Mouse (Mus musculus) lung, postnatal 0 days (tissue): ENCODE data around the gene Ackr4. TPM values are rescaled to one million over a fixed set of nuclear protein-coding genes. Genes with fewer than 3 reads are reported as not detected.

Source experiments
- ATAC-seq: fragments of 200-750 bp; cut with Nextera tagmentation; 2 replicates; pipeline ENCODE4 v1.8.0; 2017; ENCODE audit warnings: moderate library complexity
- DNase-seq: peaks from one replicate; pipeline ENCODE4 v3.0.0-alpha.2; 2016; ENCODE audit warnings: low spot score
- H3K27ac ChIP-seq: fragments of 300-500 bp; sonication (generic); 2 replicates; pipeline ENCODE4 v1.5.1; 2014; ENCODE audit warnings: antibody characterized with exemption, mild to moderate bottlenecking, low read length, mixed read lengths
- H3K27me3 ChIP-seq: fragments of 300-500 bp; sonication (generic); replicated peaks from 2 replicates; pipeline ENCODE4 v1.6.1; 2014; ENCODE audit warnings: low read length, mixed read lengths; ENCODE audit not compliant: insufficient read depth
- H3K36me3 ChIP-seq: fragments of 300-500 bp; sonication (generic); 2 replicates; pipeline ENCODE4 v1.6.1; 2014; ENCODE audit warnings: low read length, mixed read lengths; ENCODE audit not compliant: insufficient read depth
- H3K4me1 ChIP-seq: fragments of 300-500 bp; sonication (generic); 2 replicates; pipeline ENCODE4 v1.6.1; 2014; ENCODE audit warnings: antibody characterized with exemption, low read depth, low read length, mixed read lengths; ENCODE audit not compliant: insufficient read depth
- H3K4me2 ChIP-seq: fragments of 300-500 bp; sonication (generic); replicated peaks from 2 replicates; pipeline ENCODE4 v1.6.1; 2014; ENCODE audit warnings: low read depth, mild to moderate bottlenecking, low read length, moderate library complexity, mixed read lengths
- H3K4me3 ChIP-seq: fragments of 300-500 bp; sonication (generic); 2 replicates; pipeline ENCODE4 v1.5.1; 2014; ENCODE audit warnings: low read depth, low read length
- H3K9ac ChIP-seq: fragments of 300-500 bp; sonication (generic); replicated peaks from 2 replicates; pipeline ENCODE4 v1.6.1; 2014; ENCODE audit warnings: low read depth, mild to moderate bottlenecking
- H3K9me3 ChIP-seq: fragments of 300-500 bp; sonication (generic); 2 replicates; pipeline ENCODE4 v1.6.1; 2016; ENCODE audit warnings: low read length, mixed read lengths
- CTCF ChIP-seq: IDR thresholded peaks from 2 replicates; pipeline ENCODE4 v1.5.1; 2016; ENCODE audit warnings: antibody characterized with exemption, mild to moderate bottlenecking
- EP300 ChIP-seq: IDR thresholded peaks from 2 replicates; pipeline ENCODE4 v1.6.1; 2016; ENCODE audit warnings: antibody characterized with exemption, mild to moderate bottlenecking, control low read depth
- WGBS: fragments of 180-500 bp; shearing (Covaris S2); extraction: QIAGEN DNeasy Blood & Tissue Kit; methylation state at CpG from one replicate; pipeline ENCODE4 v1.1.7; 2014; 5-methylcytosine and 5-hydroxymethylcytosine counted together
- polyA plus RNA-seq: library from polyadenylated mRNA; unstranded; fragments of >200 nt; fragmentation: Nextera tagmentation; extraction: Ambion mirVana; gene quantifications from 2 replicates; pipeline ENCODE4 v1.2.1, GENCODE M21; 2015

Gene Ackr4
- polyA plus RNA-seq, 1 experiment from 2014 or later = 1.9 TPM

DNA sequence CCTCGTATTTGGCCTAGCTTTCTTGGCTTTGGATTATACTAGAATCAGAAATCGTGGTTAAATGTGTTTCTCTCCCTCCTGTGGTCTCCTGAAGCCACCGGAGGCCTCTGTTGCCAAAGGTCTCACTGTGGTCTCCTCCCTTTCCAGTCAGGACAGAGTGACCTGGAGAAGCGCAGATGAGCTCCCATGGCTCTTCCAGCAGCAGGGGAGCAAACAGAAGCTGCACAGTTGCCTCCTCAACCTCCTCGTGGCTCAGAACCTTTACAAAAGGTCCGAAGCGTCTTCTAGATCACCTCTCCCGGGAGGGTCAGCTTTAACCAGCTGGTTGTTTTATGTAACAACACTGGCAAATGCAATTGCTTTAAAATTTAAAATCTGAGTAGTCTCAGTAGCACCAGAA, 92.5 kb downstream of the Ackr4 start:
- peaks cover 8% of the 10 kb centered on the region; the same call in 1 of the 2 replicates for H3K36me3 ChIP-seq
- H3K9ac ChIP-seq = no peak overlapping the region
- no peaks in the 10 kb centered on the region for H3K27me3 ChIP-seq
- H3K4me2 ChIP-seq = no peak overlapping the region
- no peak overlapping the region for H3K27ac ChIP-seq
- TF ChIP-seq CTCF = no peak
- TF ChIP-seq EP300 = no peak
- no peaks in the 10 kb centered on the region for H3K4me1 ChIP-seq
- no peak for ATAC-seq
- no peaks in the 10 kb centered on the region for H3K9me3 ChIP-seq
- 74% methylated on average over 8 of the region's 8 CpGs for WGBS
- H3K4me3 ChIP-seq = no peak overlapping the region
- DNase-seq = no peak

Other genes with a start within 250 kb of the Ackr4 start
- gene Nphp3, start 124.4 kb downstream of the Ackr4 start, polyA plus RNA-seq = 2.2 and 2.7 TPM in 2 replicates
- gene Gm28305, start 86.3 kb downstream of the Ackr4 start, polyA plus RNA-seq = not detected in 2 replicates
- gene Uba5, start 63.8 kb downstream of the Ackr4 start, polyA plus RNA-seq = 36.8 and 42.1 TPM in 2 replicates
- gene Acad11, start 63.6 kb downstream of the Ackr4 start, polyA plus RNA-seq = 9.1 and 11.2 TPM in 2 replicates
- 9.9 and 10.6 TPM in 2 replicates for gene Dnajc13, start 136.0 kb upstream of the Ackr4 start, polyA plus RNA-seq
- gene Acpp, start 210.8 kb upstream of the Ackr4 start, polyA plus RNA-seq = 0.76 and 0.84 TPM in 2 replicates